Mouse (Mus musculus): Measurements from ENCODE around the gene Naaladl2. TPM values are rescaled to one million over a fixed set of nuclear protein-coding genes. Genes with fewer than 3 reads are reported as not detected.

The Naaladl2 gene
- polyA plus RNA-seq, 1 experiment from 2014 or later, result 0.23 TPM

GRCm38 (mm10) chr3:24071169-24071797 lies 1072.8 kb downstream of the Naaladl2 start:
- DNase-seq (no peak), ATAC-seq (ENCODE audit: low read depth) (no peak)
- Histone ChIP-seq H3K9ac (no peak overlapping the region), H3K4me3 (replicated peaks) (no peak overlapping the region), H3K4me2 (no peak overlapping the region), H3K36me3 (no peaks in the 10 kb centered on the region), H3K27me3 (no peaks in the 10 kb centered on the region), H3K4me1 (replicated peaks) (no peaks in the 10 kb centered on the region), H3K9me3 (replicated peaks) (no peaks in the 10 kb centered on the region), H3K27ac (no peak overlapping the region)
- WGBS (ENCODE audit: insufficient replicate concordance), result 53% methylated on average over 3 of the region's 3 CpGs

- DNase-seq (no peak), ATAC-seq (ENCODE audit: low read depth) (no peak)
- no peaks in the 10 kb centered on the region for H3K9me3 ChIP-seq (replicated peaks)
- H3K27ac ChIP-seq, result no peak overlapping the region
- no peak overlapping the region for H3K9ac ChIP-seq
- WGBS (ENCODE audit: insufficient replicate concordance), result 64% methylated on average over 4 of the region's 4 CpGs
- no peak overlapping the region for H3K4me3 ChIP-seq (replicated peaks)
- no peaks in the 10 kb centered on the region for H3K27me3 ChIP-seq
- H3K4me1 ChIP-seq (replicated peaks), result no peaks in the 10 kb centered on the region
- H3K4me2 ChIP-seq, result no peak overlapping the region
- no peaks in the 10 kb centered on the region for H3K36me3 ChIP-seq
Observed at GRCm38 (mm10) chr3:24070424-24071168, 1073.5 kb downstream of the Naaladl2 start.

- no peaks in the 10 kb centered on the region for H3K27me3 ChIP-seq
- DNase-seq, result no peak
Observed at GRCm38 (mm10) chr3:24048217-24048616, 1095.8 kb downstream of the Naaladl2 start.

GRCm38 (mm10) chr3:24001741-24002140 lies 1142.3 kb downstream of the Naaladl2 start:
- Histone ChIP-seq H3K4me2 (no peak overlapping the region), H3K9ac (no peak overlapping the region), H3K36me3 (no peaks in the 10 kb centered on the region), H3K4me3 (replicated peaks) (no peak overlapping the region), H3K27ac (no peak overlapping the region), H3K27me3 (no peaks in the 10 kb centered on the region), H3K9me3 (replicated peaks) (no peaks in the 10 kb centered on the region), H3K4me1 (replicated peaks) (no peaks in the 10 kb centered on the region)
- ATAC-seq (ENCODE audit: low read depth) (no peak), DNase-seq (no peak)
- 50% methylated on average over 1 of the region's 1 CpGs for WGBS (ENCODE audit: insufficient replicate concordance)

More at GRCm38 (mm10) chr3:24048217-24048616, 1095.8 kb downstream of the Naaladl2 start:
- H3K27ac ChIP-seq, result no peak overlapping the region
- H3K9me3 ChIP-seq (replicated peaks), result no peaks in the 10 kb centered on the region
- no peak overlapping the region for H3K9ac ChIP-seq
- no peak overlapping the region for H3K4me3 ChIP-seq (replicated peaks)
- H3K4me2 ChIP-seq, result no peak overlapping the region
- no peaks in the 10 kb centered on the region for H3K4me1 ChIP-seq (replicated peaks)
- no peaks in the 10 kb centered on the region for H3K36me3 ChIP-seq
- no peak for ATAC-seq (ENCODE audit: low read depth)

- ATAC-seq (ENCODE audit: low read depth), result no peak
- 60% methylated on average over 1 of the region's 1 CpGs for WGBS (ENCODE audit: insufficient replicate concordance)
- no peak for DNase-seq
Observed at GRCm38 (mm10) chr3:23973727-23974126, 1170.3 kb downstream of the Naaladl2 start.

GRCm38 (mm10) chr3:23972747-23973667 lies 1171.1 kb downstream of the Naaladl2 start:
- Histone ChIP-seq H3K27ac (no peak overlapping the region), H3K36me3 (no peaks in the 10 kb centered on the region), H3K9me3 (replicated peaks) (no peaks in the 10 kb centered on the region), H3K4me2 (no peak overlapping the region), H3K9ac (no peak overlapping the region), H3K27me3 (no peaks in the 10 kb centered on the region), H3K4me1 (replicated peaks) (no peaks in the 10 kb centered on the region), H3K4me3 (replicated peaks) (no peak overlapping the region)
- DNase-seq (no peak), ATAC-seq (ENCODE audit: low read depth) (no peak)
- 56% methylated on average over 4 of the region's 4 CpGs for WGBS (ENCODE audit: insufficient replicate concordance)

More at GRCm38 (mm10) chr3:23973727-23974126, 1170.3 kb downstream of the Naaladl2 start:
- Histone ChIP-seq H3K27ac (no peak overlapping the region), H3K27me3 (no peaks in the 10 kb centered on the region), H3K4me1 (replicated peaks) (no peaks in the 10 kb centered on the region), H3K36me3 (no peaks in the 10 kb centered on the region), H3K9ac (no peak overlapping the region), H3K4me2 (no peak overlapping the region), H3K9me3 (replicated peaks) (no peaks in the 10 kb centered on the region), H3K4me3 (replicated peaks) (no peak overlapping the region)

- H3K36me3 ChIP-seq, result no peaks in the 10 kb centered on the region
- H3K4me2 ChIP-seq, result no peak overlapping the region
- H3K27ac ChIP-seq, result no peak overlapping the region
- H3K27me3 ChIP-seq, result no peaks in the 10 kb centered on the region
- H3K4me1 ChIP-seq (replicated peaks), result no peaks in the 10 kb centered on the region
- H3K9ac ChIP-seq, result no peak overlapping the region
- no peak overlapping the region for H3K4me3 ChIP-seq (replicated peaks)
- ATAC-seq (ENCODE audit: low read depth), result no peak
- no peaks in the 10 kb centered on the region for H3K9me3 ChIP-seq (replicated peaks)
- no peak for DNase-seq
Observed at GRCm38 (mm10) chr3:23962961-23963621, 1181.0 kb downstream of the Naaladl2 start.

- Histone ChIP-seq H3K4me2 (no peak overlapping the region), H3K27me3 (no peaks in the 10 kb centered on the region), H3K9me3 (replicated peaks) (no peaks in the 10 kb centered on the region), H3K4me1 (replicated peaks) (no peaks in the 10 kb centered on the region), H3K36me3 (no peaks in the 10 kb centered on the region), H3K4me3 (replicated peaks) (no peak overlapping the region), H3K9ac (no peak overlapping the region), H3K27ac (no peak overlapping the region)
- DNase-seq (no peak), ATAC-seq (ENCODE audit: low read depth) (no peak)
- 47% methylated on average over 2 of the region's 2 CpGs for WGBS (ENCODE audit: insufficient replicate concordance)
Observed at GRCm38 (mm10) chr3:23946182-23946581, 1197.9 kb downstream of the Naaladl2 start.

GRCm38 (mm10) chr3:23937299-23937698 lies 1206.8 kb downstream of the Naaladl2 start:
- ATAC-seq (ENCODE audit: low read depth) (no peak), DNase-seq (no peak)

GRCm38 (mm10) chr3:23928097-23928496 lies 1216.0 kb downstream of the Naaladl2 start:
- no peak for DNase-seq
- Histone ChIP-seq H3K9ac (no peak overlapping the region), H3K4me2 (no peak overlapping the region), H3K4me3 (replicated peaks) (no peak overlapping the region), H3K27me3 (no peaks in the 10 kb centered on the region), H3K4me1 (replicated peaks) (no peaks in the 10 kb centered on the region), H3K27ac (no peak overlapping the region), H3K36me3 (no peaks in the 10 kb centered on the region), H3K9me3 (replicated peaks) (no peaks in the 10 kb centered on the region)
- ATAC-seq (ENCODE audit: low read depth), result peak; percentile 98
- WGBS (ENCODE audit: insufficient replicate concordance), result 47% methylated on average over 4 of the region's 4 CpGs

More at GRCm38 (mm10) chr3:23937299-23937698, 1206.8 kb downstream of the Naaladl2 start:
- no peaks in the 10 kb centered on the region for H3K4me1 ChIP-seq (replicated peaks)
- no peak overlapping the region for H3K9ac ChIP-seq
- H3K36me3 ChIP-seq, result no peaks in the 10 kb centered on the region
- H3K27ac ChIP-seq, result no peak overlapping the region
- no peak overlapping the region for H3K4me2 ChIP-seq
- 71% methylated on average over 5 of the region's 5 CpGs for WGBS (ENCODE audit: insufficient replicate concordance)
- no peaks in the 10 kb centered on the region for H3K9me3 ChIP-seq (replicated peaks)
- H3K4me3 ChIP-seq (replicated peaks), result no peak overlapping the region
- H3K27me3 ChIP-seq, result no peaks in the 10 kb centered on the region

- 37% methylated on average over 1 of the region's 1 CpGs for WGBS (ENCODE audit: insufficient replicate concordance)
- H3K4me3 ChIP-seq (replicated peaks), result no peak overlapping the region
- ATAC-seq (ENCODE audit: low read depth), result no peak
Observed at GRCm38 (mm10) chr3:23907682-23908081, 1236.4 kb downstream of the Naaladl2 start.

More at GRCm38 (mm10) chr3:23907682-23908081, 1236.4 kb downstream of the Naaladl2 start:
- Histone ChIP-seq H3K27me3 (no peaks in the 10 kb centered on the region), H3K4me1 (replicated peaks) (no peaks in the 10 kb centered on the region), H3K27ac (no peak overlapping the region), H3K4me2 (no peak overlapping the region), H3K9me3 (replicated peaks) (no peaks in the 10 kb centered on the region), H3K9ac (no peak overlapping the region), H3K36me3 (no peaks in the 10 kb centered on the region)
- DNase-seq, result no peak
